Mouse (Mus musculus) stomach, embryonic 15.5 days (tissue): ENCODE data around the gene Rfx8. TPM values are rescaled to one million over a fixed set of nuclear protein-coding genes. Genes with fewer than 3 reads are reported as not detected.
A peak's percentile ranks its signal among the peaks of the same experiment; 100 is the strongest.

ENCODE experiments used
- ATAC-seq: fragments of 200-750 bp; cut with Nextera tagmentation; 2 replicates; pipeline ENCODE4 v1.8.0; 2017; ENCODE audit warnings: low read depth, moderate number of reproducible peaks, moderate TSS enrichment; ENCODE audit not compliant: insufficient read depth, low FRiP score
- H3K27ac ChIP-seq: fragments of 300-500 bp; sonication (generic); 2 replicates; pipeline ENCODE4 v1.5.1; 2015; ENCODE audit warnings: mild to moderate bottlenecking, inconsistent platforms
- H3K27me3 ChIP-seq: fragments of 300-500 bp; sonication (generic); replicated peaks from 2 replicates; pipeline ENCODE4 v1.6.1; 2015; ENCODE audit warnings: inconsistent platforms
- H3K36me3 ChIP-seq: fragments of 300-500 bp; sonication (generic); 2 replicates; pipeline ENCODE4 v1.6.1; 2015; ENCODE audit warnings: inconsistent platforms
- H3K4me1 ChIP-seq: fragments of 300-500 bp; sonication (generic); 2 replicates; pipeline ENCODE4 v1.6.1; 2015; ENCODE audit warnings: inconsistent platforms
- H3K4me2 ChIP-seq: fragments of 300-500 bp; sonication (generic); 2 replicates; pipeline ENCODE4 v1.6.1; 2015; ENCODE audit warnings: mild to moderate bottlenecking, inconsistent platforms
- H3K4me3 ChIP-seq: fragments of 300-500 bp; sonication (generic); replicated peaks from 2 replicates; pipeline ENCODE4 v1.5.1; 2015; ENCODE audit warnings: inconsistent platforms
- H3K9ac ChIP-seq: fragments of 300-500 bp; sonication (generic); 2 replicates; pipeline ENCODE4 v1.6.1; 2015; ENCODE audit warnings: inconsistent platforms
- H3K9me3 ChIP-seq: fragments of 300-500 bp; sonication (generic); 2 replicates; pipeline ENCODE4 v1.6.1; 2016; ENCODE audit warnings: inconsistent platforms
- WGBS: fragments of 180-500 bp; shearing (Covaris S2); methylation state at CpG from one replicate; pipeline ENCODE4 v1.1.7; 2015; 5-methylcytosine and 5-hydroxymethylcytosine counted together
- polyA plus RNA-seq: library from polyadenylated mRNA; unstranded; fragments of >200 nt; fragmentation: Nextera tagmentation; extraction: Ambion mirVana; gene quantifications from 2 replicates; pipeline ENCODE4 v1.2.1, GENCODE M21; 2015

The Rfx8 gene
- polyA plus RNA-seq, 1 experiment from 2014 or later: 0.08 TPM

DNA sequence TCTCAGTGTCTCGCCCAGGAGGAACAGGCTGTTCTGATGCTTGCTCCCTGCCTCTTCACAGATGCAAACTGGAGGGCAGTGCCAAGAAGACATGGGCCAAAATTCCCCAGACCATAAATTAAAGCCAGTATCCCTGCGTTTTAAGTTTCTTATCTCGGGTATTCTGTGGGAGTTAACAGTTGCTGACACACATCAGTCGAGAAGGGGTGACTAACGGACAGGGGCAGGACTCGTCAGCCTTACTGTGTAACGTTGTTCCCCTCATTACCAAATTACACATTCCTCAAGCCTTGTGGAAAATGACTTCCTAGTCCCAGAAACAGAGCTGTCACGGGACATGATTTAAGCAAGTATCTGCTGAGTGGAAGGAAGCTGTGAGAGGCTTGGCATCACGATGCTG, 33.5 kb downstream of the Rfx8 start:
- H3K4me2 ChIP-seq: no peak overlapping the region
- no peak overlapping the region for H3K4me3 ChIP-seq
- H3K36me3 ChIP-seq: no peaks in the 10 kb centered on the region
- H3K27ac ChIP-seq: no peak overlapping the region
- no peak overlapping the region for H3K9ac ChIP-seq
- H3K27me3 ChIP-seq: no peaks in the 10 kb centered on the region
- 51% methylated on average over 9 of the region's 9 CpGs for WGBS
- ATAC-seq: no peak
- H3K9me3 ChIP-seq: no peaks in the 10 kb centered on the region
- H3K4me1 ChIP-seq: no peaks in the 10 kb centered on the region

DNA sequence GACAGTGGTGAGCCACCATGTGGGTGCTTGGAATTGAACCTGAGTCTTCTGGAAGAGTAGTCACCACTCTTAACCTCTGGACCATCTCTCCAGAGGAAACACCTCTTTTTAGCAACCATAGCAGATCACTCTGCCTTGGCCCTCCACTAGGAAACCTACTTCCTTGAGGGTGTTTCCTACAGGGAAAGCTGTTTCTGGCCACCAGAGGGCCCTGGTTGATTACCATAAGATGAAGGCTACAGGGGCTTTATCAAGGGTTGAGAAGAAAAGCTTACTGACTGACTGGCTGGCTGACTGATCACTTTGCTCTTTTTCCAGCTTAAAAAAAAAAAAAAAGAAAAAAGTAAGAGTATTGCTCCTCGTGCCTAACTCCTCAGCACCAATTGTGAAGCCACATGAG, 35.0 kb downstream of the Rfx8 start:
- H3K27me3 ChIP-seq: no peaks in the 10 kb centered on the region
- no peak overlapping the region for H3K27ac ChIP-seq
- H3K4me1 ChIP-seq: no peaks in the 10 kb centered on the region
- no peak overlapping the region for H3K4me2 ChIP-seq
- 0 out of 2 replicates have a peak, but pooled peaks have one; percentile 36 for ATAC-seq
- H3K9ac ChIP-seq: no peak overlapping the region
- 0% methylated on average over 1 of the region's 1 CpGs for WGBS
- no peak overlapping the region for H3K4me3 ChIP-seq
- no peaks in the 10 kb centered on the region for H3K36me3 ChIP-seq
- no peaks in the 10 kb centered on the region for H3K9me3 ChIP-seq

DNA sequence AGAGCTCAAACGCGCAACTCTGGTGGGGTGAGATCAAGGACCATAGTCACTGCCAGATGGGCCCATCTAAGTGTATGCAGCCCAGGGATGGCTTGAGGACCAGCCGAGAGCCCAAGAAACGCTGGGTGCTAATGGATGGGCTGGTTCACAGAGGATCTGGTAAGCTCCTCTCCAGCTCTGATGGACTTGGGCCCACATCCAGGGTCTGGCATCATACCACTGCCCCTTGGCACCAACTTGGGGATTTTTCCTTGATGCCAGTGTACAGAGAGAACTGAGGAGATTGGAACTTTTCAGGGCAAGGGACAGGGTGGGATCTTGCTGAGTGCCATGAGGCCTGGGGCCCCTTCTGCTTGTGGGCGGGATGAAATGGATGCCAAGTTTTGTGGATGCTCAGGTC, 39.2 kb downstream of the Rfx8 start:
- Histone ChIP-seq H3K27me3 (no peaks in the 10 kb centered on the region), H3K4me1 (no peaks in the 10 kb centered on the region), H3K9me3 (no peaks in the 10 kb centered on the region), H3K4me3 (no peak overlapping the region), H3K4me2 (no peak overlapping the region), H3K36me3 (no peaks in the 10 kb centered on the region), H3K9ac (no peak overlapping the region), H3K27ac (no peak overlapping the region)
- ATAC-seq: no peak
- 91% methylated on average over 5 of the region's 5 CpGs for WGBS

DNA sequence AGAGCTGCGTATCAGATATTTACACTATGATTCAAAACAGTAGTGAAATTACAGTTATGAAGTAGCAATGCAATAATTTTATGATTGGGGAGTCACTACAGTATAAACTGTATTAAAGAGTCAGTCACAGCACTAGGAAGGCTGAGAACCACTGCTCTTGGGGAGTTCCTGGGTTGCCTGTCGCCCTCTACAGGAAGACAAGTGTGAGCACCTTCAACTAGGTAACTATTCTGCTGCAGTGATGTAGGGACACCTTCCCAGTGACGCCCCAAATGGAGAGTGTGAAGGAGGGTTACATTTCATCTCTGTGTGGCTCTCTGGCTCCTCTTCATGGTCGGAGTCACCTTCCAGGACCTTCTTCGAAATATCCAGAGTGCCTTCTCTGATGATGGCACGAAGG, 40.3 kb downstream of the Rfx8 start:
- H3K4me2 ChIP-seq: no peak overlapping the region
- no peaks in the 10 kb centered on the region for H3K36me3 ChIP-seq
- no peaks in the 10 kb centered on the region for H3K9me3 ChIP-seq
- no peaks in the 10 kb centered on the region for H3K27me3 ChIP-seq
- H3K9ac ChIP-seq: no peak overlapping the region
- ATAC-seq: no peak
- H3K27ac ChIP-seq: no peak overlapping the region
- no peak overlapping the region for H3K4me3 ChIP-seq
- no peaks in the 10 kb centered on the region for H3K4me1 ChIP-seq
- WGBS: 71% methylated on average over 6 of the region's 6 CpGs

DNA sequence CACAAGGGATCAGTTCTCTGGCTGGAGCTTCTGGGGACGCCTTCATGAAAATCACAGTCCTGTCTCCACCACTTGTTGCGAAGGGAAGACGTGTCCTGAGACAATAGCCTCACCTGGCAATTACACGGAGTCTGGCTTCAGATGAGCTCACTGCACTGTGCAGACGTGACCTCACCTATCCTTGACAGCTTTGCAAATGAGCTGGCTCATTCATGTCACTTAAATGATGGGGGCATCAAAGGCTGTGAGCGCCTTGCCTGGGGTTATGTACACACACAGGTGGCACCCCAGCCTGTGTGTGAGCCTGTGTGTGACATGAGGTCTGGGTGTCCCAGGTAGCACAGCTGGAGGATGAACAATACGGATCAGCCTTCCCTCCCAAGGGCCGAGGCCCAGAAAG, 41.9 kb downstream of the Rfx8 start:
- H3K36me3 ChIP-seq: no peaks in the 10 kb centered on the region
- H3K27ac ChIP-seq: no peak overlapping the region
- no peak overlapping the region for H3K4me2 ChIP-seq
- no peaks in the 10 kb centered on the region for H3K4me1 ChIP-seq
- no peak; the same call in 1 of the 2 replicates for ATAC-seq
- H3K9me3 ChIP-seq: no peaks in the 10 kb centered on the region
- no peak overlapping the region for H3K9ac ChIP-seq
- H3K27me3 ChIP-seq: no peaks in the 10 kb centered on the region
- H3K4me3 ChIP-seq: no peak overlapping the region
- WGBS: 62% methylated on average over 8 of the region's 8 CpGs

DNA sequence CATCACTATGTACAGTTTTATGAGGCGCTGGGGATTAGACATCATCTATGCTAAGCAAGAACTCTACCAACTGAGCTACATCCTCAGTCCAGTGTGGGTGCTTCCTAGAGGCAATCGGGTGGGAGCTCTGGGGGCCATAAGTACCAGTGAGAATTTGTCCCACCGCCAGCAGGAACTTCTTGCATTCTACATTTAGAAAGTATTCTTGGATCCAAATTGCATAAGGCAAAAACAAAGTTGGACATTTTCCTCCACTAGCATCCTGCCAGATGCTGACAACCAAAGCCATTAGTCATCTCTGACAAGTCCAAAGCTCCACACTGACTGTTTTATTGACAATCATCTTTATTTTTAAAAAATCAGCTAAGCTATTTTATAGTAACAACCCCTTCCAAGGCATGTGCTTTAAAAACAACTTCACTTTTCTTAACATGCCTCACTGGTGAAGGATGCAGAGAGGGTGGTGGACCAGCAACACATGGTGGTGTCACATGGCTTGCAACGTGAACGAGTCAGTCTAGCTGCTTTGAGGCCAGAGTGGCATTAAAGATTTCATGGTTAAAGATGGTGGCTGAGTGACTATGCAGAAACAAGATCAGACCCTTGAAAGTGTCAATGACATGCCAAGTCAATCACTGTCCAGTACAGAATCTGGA, 44.4 kb downstream of the Rfx8 start:
- no peak overlapping the region for H3K4me3 ChIP-seq
- ATAC-seq: no peak
- no peaks in the 10 kb centered on the region for H3K36me3 ChIP-seq
- H3K4me2 ChIP-seq: no peak overlapping the region
- H3K9ac ChIP-seq: no peak overlapping the region
- H3K27me3 ChIP-seq: no peaks in the 10 kb centered on the region
- no peak overlapping the region for H3K27ac ChIP-seq
- 70% methylated on average over 5 of the region's 5 CpGs for WGBS
- H3K4me1 ChIP-seq: no peaks in the 10 kb centered on the region
- H3K9me3 ChIP-seq: no peaks in the 10 kb centered on the region

DNA sequence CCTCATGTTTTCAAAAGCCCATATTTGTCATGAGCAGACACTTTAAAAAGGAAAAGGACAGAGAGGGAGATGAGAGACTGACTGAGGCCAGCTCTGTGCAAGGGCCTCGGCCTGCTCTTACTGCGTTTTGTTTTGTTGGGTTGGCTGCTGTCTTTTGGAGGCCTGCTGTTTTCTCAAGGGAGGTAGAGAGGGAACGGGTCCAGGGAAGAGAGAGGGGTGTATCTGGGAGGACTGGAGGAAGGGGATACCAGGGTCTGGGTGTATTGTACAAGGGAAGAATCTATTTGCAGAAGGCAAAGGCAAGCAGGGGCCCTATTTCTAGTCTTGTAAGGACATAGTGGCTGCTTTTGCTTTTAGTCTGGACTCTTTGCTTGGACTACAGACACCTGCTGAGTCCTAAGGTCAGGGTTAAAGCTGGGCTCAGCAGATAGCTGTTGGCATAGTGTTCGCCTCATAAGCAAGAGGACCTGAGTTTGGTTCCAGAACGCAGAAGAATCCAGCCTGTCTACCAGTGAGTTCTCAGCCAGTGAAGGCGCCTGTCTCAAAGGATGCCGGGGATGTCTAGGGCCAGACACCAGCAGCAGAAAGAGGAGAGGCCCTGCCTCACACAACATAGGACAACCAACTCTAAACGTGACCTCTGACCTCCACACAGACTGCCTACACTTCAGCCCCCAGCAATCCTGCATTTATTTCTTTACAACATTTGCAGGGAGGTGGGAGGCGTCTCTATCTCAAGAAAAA, 48.3 kb downstream of the Rfx8 start:
- Histone ChIP-seq H3K9ac (no peak overlapping the region), H3K27me3 (no peaks in the 10 kb centered on the region), H3K4me2 (no peak overlapping the region), H3K4me3 (no peak overlapping the region), H3K36me3 (no peaks in the 10 kb centered on the region), H3K27ac (no peak overlapping the region), H3K4me1 (no peaks in the 10 kb centered on the region), H3K9me3 (no peaks in the 10 kb centered on the region)
- ATAC-seq: no peak
- 76% methylated on average over 9 of the region's 9 CpGs for WGBS

DNA sequence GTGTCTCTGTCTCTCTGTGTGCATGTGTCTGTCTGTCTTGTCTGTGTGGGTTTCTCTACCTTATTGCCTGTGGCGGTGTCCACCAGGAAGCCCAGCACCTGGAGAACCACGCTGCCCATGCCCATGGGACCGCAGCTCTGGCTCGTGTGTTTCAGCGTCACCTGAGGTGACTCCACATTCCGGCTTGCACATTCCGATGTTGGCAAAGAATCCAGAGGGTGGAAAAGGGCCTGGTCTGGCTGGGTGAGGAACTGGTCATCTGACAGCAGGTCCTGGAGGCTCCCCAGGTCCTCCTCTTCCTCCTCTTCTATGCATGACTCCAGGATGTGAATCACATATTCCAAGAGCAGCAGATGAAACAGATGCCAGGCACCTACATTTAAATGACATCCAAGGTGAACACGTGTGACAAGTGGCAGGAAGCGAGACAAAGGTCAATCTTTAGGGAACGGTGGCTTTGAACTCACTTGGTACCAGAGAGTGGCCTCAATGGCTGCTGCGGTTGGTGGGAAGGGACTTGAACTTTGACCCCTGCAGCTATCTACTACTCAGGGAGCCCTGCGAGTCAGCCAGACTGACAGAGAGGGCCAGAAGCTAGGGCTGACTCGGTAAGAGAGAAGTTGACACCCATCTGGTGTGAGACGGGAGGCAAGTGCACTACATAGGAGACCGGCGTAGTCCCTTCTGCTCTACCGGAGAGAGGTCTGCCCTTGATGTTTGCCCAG, 50.4 kb downstream of the Rfx8 start:
- no peak overlapping the region for H3K4me3 ChIP-seq
- no peak overlapping the region for H3K4me2 ChIP-seq
- no peak overlapping the region for H3K9ac ChIP-seq
- H3K36me3 ChIP-seq: no peaks in the 10 kb centered on the region
- H3K27me3 ChIP-seq: no peaks in the 10 kb centered on the region
- no peaks in the 10 kb centered on the region for H3K4me1 ChIP-seq
- H3K27ac ChIP-seq: no peak overlapping the region
- H3K9me3 ChIP-seq: no peaks in the 10 kb centered on the region
- 80% methylated on average over 17 of the region's 17 CpGs for WGBS
- ATAC-seq: no peak

DNA sequence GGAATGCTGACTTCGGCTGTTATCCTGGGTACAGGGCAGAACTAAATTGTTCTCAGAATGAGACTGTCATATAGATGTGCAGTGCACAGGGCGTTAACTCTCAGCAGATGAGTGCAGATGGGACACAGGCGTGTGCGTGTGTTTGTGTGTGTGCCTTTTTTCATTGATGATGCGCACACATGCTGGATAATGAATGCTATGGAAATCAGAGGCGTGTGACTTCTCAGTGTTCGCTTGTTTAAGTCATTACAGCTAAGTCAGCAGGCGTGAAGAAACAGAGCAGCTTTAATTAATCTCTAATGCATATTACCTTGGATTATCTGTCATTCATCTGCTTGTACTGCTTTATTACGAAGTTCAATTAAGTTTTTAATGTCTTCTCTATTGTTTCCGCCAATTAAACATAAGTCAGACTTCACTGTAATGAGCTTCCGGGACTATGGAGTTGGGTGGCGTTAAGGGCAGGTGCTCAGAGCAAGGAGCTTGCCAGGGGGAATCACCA, 54.0 kb downstream of the Rfx8 start:
- Histone ChIP-seq H3K9me3 (no peaks in the 10 kb centered on the region), H3K4me2 (no peak overlapping the region), H3K9ac (no peak overlapping the region), H3K36me3 (no peaks in the 10 kb centered on the region), H3K4me3 (no peak overlapping the region), H3K27ac (no peak overlapping the region), H3K4me1 (no peaks in the 10 kb centered on the region), H3K27me3 (no peaks in the 10 kb centered on the region)
- ATAC-seq: no peak
- 87% methylated on average over 12 of the region's 12 CpGs for WGBS

DNA sequence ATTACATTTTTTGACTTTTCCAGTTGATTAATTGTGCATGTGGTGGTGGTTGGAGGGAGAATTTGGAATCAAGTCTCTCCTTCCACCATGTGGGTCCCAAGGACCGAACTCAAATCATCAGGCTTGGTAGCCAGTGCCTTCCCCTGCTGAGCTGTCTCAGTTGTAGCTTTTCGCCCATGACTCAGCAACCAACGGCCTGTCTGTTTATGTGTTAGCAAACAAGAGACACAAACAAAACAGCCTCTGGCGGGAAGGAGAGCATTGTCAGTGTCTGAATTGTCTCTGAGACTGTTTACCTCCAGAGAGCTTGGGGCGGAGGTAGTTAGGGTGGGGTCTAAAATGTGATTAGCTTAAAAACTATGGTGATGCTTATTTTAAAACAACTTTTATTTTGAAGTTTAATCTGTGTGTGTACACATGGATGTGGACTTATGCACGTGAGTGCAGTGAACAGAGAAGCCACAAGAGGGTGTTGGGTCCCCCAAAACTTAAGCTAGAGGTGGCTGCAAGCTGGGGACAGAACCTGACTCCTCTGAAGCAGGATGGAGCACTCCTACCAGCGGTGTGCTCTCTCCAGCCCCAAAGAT, 56.7 kb downstream of the Rfx8 start:
- H3K4me2 ChIP-seq: no peak overlapping the region
- H3K27me3 ChIP-seq: no peaks in the 10 kb centered on the region
- H3K4me3 ChIP-seq: no peak overlapping the region
- 81% methylated on average over 7 of the region's 7 CpGs for WGBS
- H3K4me1 ChIP-seq: no peaks in the 10 kb centered on the region
- H3K27ac ChIP-seq: no peak overlapping the region
- no peak for ATAC-seq
- no peaks in the 10 kb centered on the region for H3K36me3 ChIP-seq
- no peak overlapping the region for H3K9ac ChIP-seq
- no peaks in the 10 kb centered on the region for H3K9me3 ChIP-seq

DNA sequence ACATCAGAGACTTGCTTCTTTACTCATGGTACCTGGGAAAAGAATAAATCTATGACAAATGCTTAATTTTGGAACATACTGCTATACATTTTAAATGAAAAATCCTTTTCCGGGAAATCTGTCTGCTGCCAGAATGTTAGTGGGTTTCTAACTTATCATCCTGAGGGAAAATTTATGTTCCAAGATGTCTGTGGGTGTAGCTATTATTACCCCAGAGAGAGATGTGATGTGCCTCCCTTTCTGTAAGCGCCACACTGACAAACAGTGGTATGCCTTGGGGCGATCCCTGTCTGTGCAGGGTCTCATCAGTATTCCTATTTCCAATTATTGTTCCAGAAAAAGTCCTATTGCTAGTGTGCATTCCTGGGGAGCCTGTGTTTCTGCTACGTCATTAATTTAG, 57.7 kb downstream of the Rfx8 start:
- H3K27ac ChIP-seq: no peak overlapping the region
- no peak overlapping the region for H3K9ac ChIP-seq
- H3K4me3 ChIP-seq: no peak overlapping the region
- H3K9me3 ChIP-seq: no peaks in the 10 kb centered on the region
- H3K36me3 ChIP-seq: no peaks in the 10 kb centered on the region
- 88% methylated on average over 4 of the region's 4 CpGs for WGBS
- H3K4me2 ChIP-seq: no peak overlapping the region
- H3K27me3 ChIP-seq: no peaks in the 10 kb centered on the region
- ATAC-seq: no peak
- no peaks in the 10 kb centered on the region for H3K4me1 ChIP-seq
